Mouse (Mus musculus): ENCODE data around the gene Manea.
A peak's percentile ranks its signal among the peaks of the same experiment; 100 is the strongest.
"Not testable (repeated sequence)": the region's sequence is repeated elsewhere in the genome, so short reads cannot be mapped to it uniquely, and the experiment has no call there.

The Manea gene

DNA sequence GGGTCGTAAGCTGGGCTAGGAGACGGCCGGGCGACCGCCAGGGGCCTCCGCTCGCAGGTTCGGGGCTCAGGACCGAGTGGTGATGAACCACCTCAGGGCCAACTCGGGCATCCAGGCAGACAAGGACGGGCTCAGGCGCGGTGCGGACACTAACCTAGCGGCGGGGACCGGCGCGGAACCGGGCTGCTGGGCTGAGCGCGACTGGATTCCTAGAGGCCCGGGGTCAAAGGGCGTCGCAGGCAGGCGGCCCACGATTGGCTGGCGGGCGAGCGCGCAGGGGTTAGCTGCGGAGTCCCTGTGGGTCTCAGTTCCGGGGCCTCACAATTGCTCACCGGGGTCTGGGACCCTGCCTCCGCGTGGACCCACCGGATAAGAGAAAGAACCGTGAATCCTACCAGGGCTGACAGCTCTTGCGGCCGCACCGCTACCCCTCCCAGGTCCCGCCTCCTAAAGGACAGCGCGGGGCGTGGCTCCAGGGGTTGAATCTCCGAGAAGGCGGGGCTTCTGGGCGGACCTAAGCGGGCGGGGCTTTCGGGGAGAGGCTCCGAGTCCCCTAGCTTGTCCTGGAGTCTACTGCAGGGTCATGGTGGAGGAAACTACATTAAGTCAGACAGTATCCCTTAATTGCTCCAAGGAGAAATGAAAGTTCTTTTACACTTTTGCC is at the start of gene Manea:
Gene Manea, minus strand, starts transcription at position 449 of the 664 bp plus-strand sequence.
- DNase-seq (ENCODE audit: extremely low read depth, low read depth): peak; percentile 65

DNA sequence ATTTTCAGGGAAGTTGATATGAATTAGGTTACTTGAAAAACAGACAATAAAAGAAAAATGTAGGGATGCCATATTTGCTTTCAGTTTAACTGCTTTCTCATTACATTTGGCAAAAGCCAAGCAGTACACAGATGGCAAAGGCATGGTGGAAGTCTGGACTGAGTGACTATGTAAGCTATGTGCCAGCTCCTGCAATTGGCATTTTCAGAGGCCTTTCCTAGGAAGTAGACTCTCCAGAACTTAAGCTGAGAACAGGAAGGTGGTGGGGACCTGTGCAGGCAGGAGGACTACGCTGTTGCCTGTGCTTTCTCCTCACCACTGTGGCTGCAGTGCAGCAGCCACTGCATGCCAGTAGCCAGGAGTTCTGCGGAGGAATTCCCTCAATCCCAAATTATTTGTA is 7.9 kb upstream of the Manea start:
- DNase-seq (ENCODE audit: extremely low read depth, low read depth): no peak

GRCm38 (mm10) chr4:26353643-26354231 is 7.0 kb upstream of the Manea start:
- peak; percentile 30 for DNase-seq (ENCODE audit: extremely low read depth, low read depth)

DNA sequence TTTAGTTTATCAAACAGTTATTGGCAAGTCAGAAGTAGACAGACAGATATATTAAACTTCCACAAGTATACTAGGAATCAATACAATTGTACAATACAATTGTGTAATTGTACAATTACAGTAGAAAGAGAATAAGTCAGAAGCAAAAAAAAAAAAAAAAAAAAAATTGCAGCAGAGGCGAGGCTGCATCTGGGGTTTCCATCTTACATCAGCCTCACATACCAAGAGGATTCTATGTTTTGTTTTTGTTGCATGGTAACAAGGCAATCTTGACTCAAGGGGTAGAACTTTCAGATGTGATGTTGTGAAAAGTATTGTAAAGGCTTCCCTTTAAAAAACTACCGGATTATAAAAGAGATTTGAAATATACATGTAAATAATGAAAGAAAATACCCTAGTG is 548 bp upstream of the Manea start:
- no peak for DNase-seq (ENCODE audit: extremely low read depth, low read depth)

- peak; percentile 37 for DNase-seq (ENCODE audit: extremely low read depth, low read depth)
These were observed 799 bp downstream of the Manea start for GRCm38 (mm10) chr4:26345741-26346442.

DNA sequence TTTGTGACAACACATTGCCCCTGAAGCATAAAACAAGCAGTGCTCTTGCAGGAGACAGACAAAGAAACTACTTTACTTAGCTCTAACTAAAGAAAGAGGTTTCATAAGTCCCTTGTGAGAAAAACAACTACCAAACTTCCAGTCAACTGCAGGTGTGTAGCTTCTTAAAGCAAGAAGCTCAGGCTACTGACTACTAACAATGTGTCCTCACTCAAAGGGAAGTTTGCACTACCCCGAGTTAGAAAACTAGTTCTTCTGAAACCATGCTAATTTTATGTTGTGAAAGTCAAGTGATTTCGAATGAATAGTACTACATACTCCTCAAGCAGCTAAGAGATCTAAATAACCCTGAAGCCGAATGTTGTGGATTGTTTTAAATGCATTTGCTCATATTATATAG is 1.6 kb downstream of the Manea start:
- no peak for DNase-seq (ENCODE audit: extremely low read depth, low read depth)

DNA sequence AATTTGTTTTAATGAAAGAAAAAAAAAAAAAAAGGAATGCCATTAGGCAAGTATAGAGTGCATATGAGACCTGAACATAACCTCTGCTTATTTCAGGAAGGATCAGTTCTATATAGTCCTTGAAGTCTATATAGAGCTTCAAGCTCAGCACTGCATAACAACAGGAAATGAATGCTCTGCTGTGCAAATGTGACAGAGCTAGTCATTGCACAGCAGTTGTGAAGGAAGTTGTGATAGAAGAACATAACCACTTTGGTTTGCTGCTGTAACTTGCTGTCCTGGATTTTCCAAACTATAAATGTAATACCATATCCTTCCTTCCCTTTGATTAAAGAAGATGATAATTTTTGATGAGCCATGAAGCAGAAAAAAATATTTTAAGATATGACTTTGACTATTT is 4.3 kb downstream of the Manea start:
- DNase-seq (ENCODE audit: extremely low read depth, low read depth): no peak

GRCm38 (mm10) chr4:26338604-26339003 is 8.1 kb downstream of the Manea start:
- no peak for DNase-seq (ENCODE audit: extremely low read depth, low read depth)

GRCm38 (mm10) chr4:26336563-26336962 is 10.1 kb downstream of the Manea start:
- DNase-seq (ENCODE audit: extremely low read depth, low read depth): peak; percentile 22

GRCm38 (mm10) chr4:26304731-26305130 is 42.0 kb downstream of the Manea start:
- not testable (repeated sequence) for DNase-seq (ENCODE audit: extremely low read depth, low read depth)

DNA sequence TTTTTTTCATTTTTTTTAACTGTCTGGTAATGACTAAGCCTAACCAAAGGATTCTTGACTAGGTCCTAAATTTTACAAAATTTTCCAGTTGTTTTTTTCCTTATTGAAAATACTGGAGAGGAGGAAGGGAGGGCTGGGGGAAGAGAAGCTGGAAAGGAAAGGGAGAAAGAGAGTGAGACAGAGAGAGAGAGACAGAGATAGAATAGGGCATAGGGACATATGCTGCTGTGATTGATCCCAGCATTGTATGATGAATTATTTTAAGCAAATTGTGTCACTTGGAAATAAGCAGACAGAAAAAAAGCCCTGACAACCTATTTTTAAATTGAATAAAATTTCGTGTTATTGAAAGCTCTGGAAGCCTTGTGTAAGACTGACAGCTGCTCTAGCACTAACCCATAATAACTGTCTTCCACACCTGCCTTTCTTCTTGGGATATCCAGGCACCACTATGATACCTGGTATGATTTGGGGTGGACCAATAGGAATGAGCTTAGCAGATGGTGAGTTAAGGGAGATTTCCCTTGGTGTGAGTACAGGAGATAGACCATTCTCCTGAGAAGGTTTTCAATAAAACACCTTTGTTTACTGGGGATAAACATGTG is 69.5 kb downstream of the Manea start:
- no peak for DNase-seq (ENCODE audit: extremely low read depth, low read depth)

DNA sequence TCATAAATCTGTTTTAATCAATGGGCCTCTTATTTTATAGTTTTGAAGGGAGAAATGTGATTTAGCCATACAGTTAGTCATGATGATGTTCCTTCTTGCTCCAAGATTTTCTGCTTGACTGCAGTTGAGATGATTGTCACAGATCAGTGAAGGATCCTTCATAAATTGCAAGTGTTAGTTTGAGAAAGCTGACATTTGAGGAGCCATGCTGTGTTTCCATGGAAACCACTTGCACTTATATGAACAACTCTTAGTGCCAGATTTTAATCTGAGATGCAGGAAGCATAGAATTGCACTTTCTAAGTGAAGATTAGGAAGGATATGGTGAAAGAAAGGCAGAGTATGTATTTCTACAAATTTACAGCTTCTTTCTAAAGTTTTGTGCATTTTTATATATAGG is 70.4 kb downstream of the Manea start:
- no peak for DNase-seq (ENCODE audit: extremely low read depth, low read depth)

DNA sequence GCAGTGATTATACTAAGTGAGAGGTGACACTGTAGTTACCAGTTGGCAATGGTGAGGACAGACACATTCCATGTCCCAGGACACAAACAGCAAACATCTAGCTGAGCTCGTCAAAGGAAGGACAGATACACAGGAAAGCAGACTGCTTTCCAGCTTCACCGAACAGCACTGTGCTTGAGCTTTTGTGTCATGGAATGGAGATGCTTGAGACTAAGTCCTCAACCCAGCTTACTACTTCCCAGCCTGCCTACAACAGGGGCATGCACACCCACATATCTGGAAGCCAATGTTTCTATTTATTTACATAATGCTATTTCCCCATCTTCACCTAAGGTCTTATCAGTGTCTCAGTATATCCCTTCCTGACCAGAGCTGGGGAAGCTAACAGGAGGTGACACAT is 70.9 kb downstream of the Manea start:
- DNase-seq (ENCODE audit: extremely low read depth, low read depth): no peak
